Mouse (Mus musculus): ENCODE data around the gene Msx2.
A peak's percentile ranks its signal among the peaks of the same experiment; 100 is the strongest.

Gene Msx2

GRCm38 (mm10) chr13:53465191-53465820 is 7.6 kb downstream of the Msx2 start:
- DNase-seq (ENCODE audit: low read depth, low spot score), result peak; percentile 22

- DNase-seq (ENCODE audit: low read depth, low spot score), result peak; percentile 58
Observed at GRCm38 (mm10) chr13:53464441-53465001, 8.4 kb downstream of the Msx2 start.

- no peak for DNase-seq (ENCODE audit: low read depth, low spot score)
Observed at GRCm38 (mm10) chr13:53463946-53464345, 8.9 kb downstream of the Msx2 start.

DNA sequence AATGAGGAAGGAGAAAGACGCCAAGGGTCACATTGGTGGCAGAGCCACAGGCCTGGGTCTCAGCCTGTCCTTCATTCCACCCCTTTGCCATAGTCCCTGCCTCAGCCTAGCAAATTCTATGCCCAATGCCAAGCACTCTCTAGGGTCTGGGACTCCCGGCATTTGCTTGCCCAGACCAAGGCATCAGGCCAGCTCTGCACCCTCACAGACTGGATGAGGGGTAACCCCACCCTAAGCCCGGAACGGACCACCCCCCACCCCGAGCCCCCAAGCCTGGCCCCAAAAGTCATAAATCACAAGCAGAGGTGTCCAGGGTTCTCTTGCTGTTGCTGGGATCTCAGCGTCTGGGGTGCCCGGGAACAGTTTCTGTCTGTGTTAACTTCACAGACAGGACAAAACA is 9.8 kb downstream of the Msx2 start:
- DNase-seq (ENCODE audit: low read depth, low spot score), result no peak

- DNase-seq (ENCODE audit: low read depth, low spot score), result no peak
Observed at GRCm38 (mm10) chr13:53462649-53462970, 10.3 kb downstream of the Msx2 start.

DNA sequence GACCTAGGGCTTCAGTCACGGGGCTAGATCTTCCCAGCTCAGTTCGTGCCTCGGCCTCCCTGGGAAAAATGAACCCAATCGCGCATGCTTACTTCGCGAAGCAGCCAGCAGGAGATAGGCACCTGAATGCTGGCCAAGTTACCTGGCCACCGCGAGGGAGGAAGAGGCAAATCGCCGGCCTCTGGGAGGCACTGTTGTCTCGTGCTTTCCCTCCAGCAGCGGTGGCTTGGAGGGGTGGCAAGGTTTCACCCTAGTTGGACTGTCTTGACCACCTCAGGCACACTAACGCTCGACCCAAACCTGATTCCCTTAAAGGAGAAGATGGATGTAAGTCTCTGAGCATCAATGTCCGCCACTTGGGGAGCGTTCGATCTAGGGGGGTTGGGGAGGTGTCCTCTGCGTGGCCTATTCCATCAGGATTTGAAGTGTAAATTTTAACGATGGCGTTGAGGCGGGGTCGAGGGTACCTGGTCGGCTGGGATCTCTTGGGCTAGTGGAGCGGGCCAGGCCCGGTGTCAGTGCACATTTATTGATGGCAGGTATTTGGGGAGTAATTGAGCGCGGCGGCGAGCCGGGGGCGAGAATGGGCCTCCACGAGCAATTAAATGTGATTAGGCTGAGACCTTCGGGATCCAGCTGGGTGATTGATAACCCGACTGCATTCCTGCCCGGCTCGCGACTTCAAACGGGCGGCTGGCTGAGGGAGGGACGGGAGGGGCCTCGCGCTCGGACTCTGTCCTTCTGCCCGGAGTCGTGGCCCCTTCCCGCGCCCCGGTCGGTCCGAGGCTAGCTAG is 10.8 kb downstream of the Msx2 start:
- DNase-seq (ENCODE audit: low read depth, low spot score), result peak; percentile 89

GRCm38 (mm10) chr13:53461346-53461745 is 11.5 kb downstream of the Msx2 start:
- DNase-seq (ENCODE audit: low read depth, low spot score), result peak; percentile 98

- no peak for DNase-seq (ENCODE audit: low read depth, low spot score)
Observed at GRCm38 (mm10) chr13:53458766-53459165, 14.1 kb downstream of the Msx2 start.

DNA sequence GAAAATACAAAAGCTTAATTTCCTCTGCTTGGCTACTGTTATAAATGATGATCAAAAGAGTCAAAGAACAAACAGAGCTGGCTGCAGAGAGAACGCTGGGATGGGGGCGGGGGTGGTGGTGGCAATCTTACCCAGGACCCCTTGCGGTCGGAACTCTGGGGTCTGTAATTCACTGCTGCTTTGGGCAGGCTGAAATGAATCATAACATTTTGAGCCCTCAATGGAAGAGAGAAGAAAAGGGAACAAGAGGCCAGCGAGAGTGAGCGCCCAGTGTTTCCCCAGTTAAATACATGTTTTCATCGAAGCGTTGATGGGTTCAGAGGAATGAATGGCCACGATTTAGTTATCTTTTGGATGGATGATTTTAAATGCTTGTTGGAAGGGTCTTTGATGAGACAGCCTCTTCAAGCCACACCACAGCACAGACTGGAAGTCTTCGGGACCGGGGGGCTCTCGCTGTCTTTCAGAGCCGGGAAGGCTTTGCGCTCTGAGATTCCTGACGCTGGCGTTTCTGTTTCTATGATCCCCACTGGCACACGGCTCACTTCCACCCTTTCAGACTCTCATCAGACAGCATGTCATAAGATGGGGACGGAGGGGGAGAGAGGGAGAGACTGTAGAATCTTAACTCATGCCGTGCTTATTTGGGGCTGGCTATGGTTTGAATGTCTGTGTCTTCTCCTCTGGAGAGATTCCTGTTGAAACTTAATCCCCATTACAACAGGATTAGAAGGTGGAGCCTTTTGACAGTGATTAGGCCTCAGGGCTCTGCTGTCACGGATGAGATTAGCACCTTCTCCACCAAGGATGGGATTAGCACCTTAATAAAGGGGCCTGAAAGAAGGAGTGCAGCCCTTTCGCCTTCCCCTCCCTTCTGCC is 17.8 kb downstream of the Msx2 start:
- DNase-seq (ENCODE audit: low read depth, low spot score), result no peak

DNA sequence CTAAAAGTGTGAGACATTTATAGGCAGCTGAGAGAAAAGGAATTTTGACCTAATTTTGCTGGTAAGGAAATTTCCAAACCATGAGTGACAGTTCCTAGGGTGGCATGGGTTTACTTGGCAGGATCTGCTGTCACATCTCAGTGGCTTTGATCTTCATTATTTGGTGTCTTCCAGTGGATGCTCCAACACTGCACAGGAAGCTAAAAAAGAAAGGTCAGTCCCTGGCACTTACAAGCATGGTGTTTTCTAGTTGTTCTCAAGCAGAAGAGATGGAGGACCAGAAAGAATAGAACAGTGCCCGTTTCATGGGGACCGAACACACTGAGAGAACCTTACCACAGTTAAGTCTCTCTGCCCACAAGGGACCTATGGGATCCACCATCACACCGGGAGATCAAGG is 18.9 kb downstream of the Msx2 start:
- DNase-seq (ENCODE audit: low read depth, low spot score), result no peak

DNA sequence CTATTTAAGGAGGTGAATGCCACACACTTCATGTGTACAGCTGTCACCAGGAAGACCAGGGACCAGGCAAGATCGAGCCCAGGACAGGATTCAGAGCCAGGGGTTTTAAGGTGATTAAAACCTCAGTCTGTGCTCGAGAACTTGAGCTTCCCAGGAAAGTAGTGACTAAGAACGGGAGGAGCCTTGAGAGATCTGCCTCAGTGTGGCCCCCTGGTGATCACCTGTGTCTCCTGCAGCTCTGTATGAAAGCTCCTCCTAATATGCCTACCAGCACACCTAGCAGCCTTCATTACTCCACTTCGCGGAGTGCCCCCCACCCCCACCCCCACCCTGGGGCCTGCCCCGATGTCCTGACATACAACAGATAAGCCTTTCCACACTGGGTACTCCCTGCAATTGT is 25.3 kb downstream of the Msx2 start:
- peak; percentile 84 for DNase-seq (ENCODE audit: low read depth, low spot score)

- DNase-seq (ENCODE audit: low read depth, low spot score), result peak; percentile 81
Observed at GRCm38 (mm10) chr13:53443602-53444001, 29.3 kb downstream of the Msx2 start.

- DNase-seq (ENCODE audit: low read depth, low spot score), result peak; percentile 65
Observed at GRCm38 (mm10) chr13:53442168-53442980, 30.5 kb downstream of the Msx2 start.

DNA sequence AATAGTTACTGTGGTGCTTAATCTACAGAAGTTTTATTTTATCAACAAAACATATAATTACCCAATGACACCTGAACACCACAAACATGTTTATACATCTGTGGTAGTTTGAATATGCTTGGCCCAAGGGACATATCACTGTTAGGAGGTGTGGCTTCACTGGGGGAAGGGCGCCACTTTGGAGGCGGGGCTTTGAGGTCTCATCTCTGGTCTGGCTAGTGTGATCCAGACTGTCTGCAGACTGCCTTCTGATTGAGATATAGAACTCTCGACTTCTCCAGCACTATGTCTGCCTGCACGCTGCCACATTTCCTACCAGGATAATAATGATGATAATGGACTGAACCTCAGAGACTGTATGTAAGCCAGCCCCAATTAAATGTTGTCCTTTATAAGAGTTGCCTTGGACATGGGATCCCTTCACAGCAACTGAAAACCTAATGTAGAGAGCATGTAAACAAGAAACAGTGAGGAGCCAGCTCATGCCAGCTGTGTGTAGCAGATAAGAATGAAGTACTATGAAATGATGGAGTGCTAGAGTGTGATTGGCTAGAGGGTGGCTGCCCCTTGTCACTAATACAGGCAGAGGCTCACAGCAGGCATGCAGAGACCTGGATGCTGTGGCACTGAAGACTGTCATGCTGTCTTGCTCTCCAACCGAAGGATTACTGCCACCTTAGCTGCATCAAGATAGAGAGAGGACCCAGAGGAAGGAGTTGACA is 31.4 kb downstream of the Msx2 start:
- no peak for DNase-seq (ENCODE audit: low read depth, low spot score)

- no peak for DNase-seq (ENCODE audit: low read depth, low spot score)
Observed at GRCm38 (mm10) chr13:53439957-53440356, 32.9 kb downstream of the Msx2 start.

- DNase-seq (ENCODE audit: low read depth, low spot score), result peak; percentile 96
Observed at GRCm38 (mm10) chr13:53426507-53426906, 46.4 kb downstream of the Msx2 start.

GRCm38 (mm10) chr13:53421189-53421588 is 51.7 kb downstream of the Msx2 start:
- no peak for DNase-seq (ENCODE audit: low read depth, low spot score)

- no peak for DNase-seq (ENCODE audit: low read depth, low spot score)
Observed at GRCm38 (mm10) chr13:53420741-53421140, 52.1 kb downstream of the Msx2 start.

DNA sequence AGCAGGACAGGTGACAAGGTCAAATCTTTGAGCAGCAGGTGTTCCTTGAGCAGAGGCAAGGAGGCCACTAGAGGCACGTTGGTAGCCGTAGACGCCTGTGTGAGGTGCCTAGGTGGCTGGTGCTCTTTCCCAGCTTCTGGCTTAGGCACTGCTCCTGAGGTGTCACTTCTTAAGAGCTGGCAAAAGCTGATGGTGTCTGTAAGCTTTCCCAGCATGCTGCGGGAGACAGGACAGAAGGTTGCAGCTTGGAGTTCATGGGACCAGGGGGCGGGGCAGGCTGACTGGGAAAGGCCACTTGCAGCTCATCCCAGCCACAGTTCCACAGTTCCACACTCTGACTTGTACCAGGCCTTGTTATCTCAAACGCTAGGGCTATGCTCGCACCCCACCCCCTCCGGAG is 53.2 kb downstream of the Msx2 start:
- DNase-seq (ENCODE audit: low read depth, low spot score), result no peak

- no peak for DNase-seq (ENCODE audit: low read depth, low spot score)
Observed at GRCm38 (mm10) chr13:53417701-53418100, 55.2 kb downstream of the Msx2 start.
